Mouse (Mus musculus) gastrocnemius, adult 2 months (tissue): Measurements from ENCODE around the gene Phf10. TPM values are rescaled to one million over a fixed set of nuclear protein-coding genes. Genes with fewer than 3 reads are reported as not detected.

ENCODE experiments used
- DNase-seq: peaks from one replicate; pipeline ENCODE4 v3.0.0; 2022
- H3K27ac ChIP-seq: fragments of 200-600 bp; 2 replicates; pipeline ENCODE4 v1.8.1; 2022; ENCODE audit warnings: mild to moderate bottlenecking
- H3K4me3 ChIP-seq: fragments of 200-600 bp; 2 replicates; pipeline ENCODE4 v1.8.1; 2022; ENCODE audit warnings: mild to moderate bottlenecking, moderate library complexity
- CTCF ChIP-seq: fragments of 200-600 bp; IDR thresholded peaks from 2 replicates; pipeline ENCODE4 v1.8.1; 2022; ENCODE audit warnings: antibody characterized with exemption, mild to moderate bottlenecking, moderate library complexity
- intact Hi-C: fragments of 180-260 bp; cut with DNase I; formaldehyde crosslinking; loops from one replicate; pipeline ENCODE4 v1.15.1; 2025
- total RNA-seq, 2 experiments: library from RNA; stranded (reverse); gene quantifications; 2 replicates each; pipeline ENCODE4 v1.2.3; 2021

The Phf10 gene
- total RNA-seq, 2 experiments from 2014 or later: 46.9 to 54.2 TPM

DNA sequence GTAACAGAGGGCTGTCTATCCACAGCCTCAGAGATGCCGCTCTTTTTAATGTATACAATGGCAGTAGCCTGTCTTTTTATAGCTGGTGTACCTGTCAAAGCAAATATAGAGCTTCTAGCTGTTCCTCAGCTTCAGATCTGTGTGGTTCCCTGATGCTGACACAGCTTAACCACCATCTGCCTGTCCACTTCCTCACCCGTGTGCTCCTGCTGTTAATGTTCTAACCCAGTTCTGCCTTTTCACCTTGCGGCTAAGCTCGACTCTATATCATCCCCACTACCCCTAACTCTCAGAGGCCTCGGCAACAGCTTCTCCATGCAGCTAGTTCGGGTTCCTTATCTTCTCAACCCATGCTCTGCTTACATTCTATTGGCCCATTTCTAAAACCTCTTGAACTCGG lies 30.4 kb downstream of the Phf10 start:
- intact Hi-C loops: no loop called here
- no peak overlapping the region for H3K4me3 ChIP-seq
- no peak overlapping the region for H3K27ac ChIP-seq
- DNase-seq: no peak
- TF ChIP-seq CTCF: no peak

DNA sequence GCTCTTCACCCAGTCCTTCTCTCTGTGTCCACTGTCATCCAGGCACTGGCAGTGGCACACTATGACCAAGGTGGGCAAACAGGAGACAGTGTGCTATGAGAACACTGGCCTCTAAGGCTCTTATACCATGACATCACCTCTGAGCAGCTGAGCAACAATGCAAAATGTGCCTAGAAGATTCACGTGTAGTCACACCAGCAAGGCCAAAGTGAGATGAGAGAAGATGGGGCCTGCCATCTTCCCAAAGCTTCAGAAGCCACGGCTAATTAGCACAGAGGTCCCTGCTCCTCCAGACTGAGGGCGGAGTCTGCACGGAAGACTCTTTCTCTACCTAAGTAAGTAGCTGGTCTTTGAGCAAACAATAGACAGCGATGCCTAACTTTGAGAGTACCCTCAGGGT lies 32.4 kb downstream of the Phf10 start:
- TF ChIP-seq CTCF: no peak
- H3K27ac ChIP-seq: no peak overlapping the region
- no peak for DNase-seq
- no peak overlapping the region for H3K4me3 ChIP-seq
- intact Hi-C loops: no loop called here

DNA sequence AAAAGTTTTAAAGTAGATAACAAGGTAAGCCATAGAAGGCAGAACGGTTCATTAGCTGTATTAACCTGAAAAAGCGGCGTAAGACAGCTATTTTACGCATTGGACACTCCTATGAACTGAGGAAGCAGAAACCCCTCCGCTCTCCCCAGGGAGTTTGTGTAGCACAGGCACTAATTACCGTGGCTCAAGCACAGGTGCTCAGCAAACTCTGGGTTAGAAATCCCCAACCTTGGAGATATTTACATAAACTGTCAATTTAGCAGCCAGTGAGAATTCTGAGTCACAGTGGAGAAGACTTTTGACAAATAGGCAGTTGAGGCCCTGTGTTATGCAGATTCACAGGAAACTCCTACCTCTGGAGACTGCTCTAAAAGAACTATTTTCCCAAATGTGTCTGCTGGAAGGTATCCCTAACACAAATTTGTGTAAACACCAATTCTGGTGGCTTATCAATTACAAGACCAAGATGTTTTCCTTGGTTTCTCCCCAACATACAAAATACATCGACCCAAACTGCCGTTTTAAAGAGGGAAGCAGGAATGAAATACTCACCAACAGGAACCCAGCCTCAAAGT lies 33.3 kb downstream of the Phf10 start:
- Histone ChIP-seq H3K4me3 (no peak overlapping the region), H3K27ac (no peak overlapping the region)
- no peak for DNase-seq
- no peak for TF ChIP-seq CTCF
- intact Hi-C loops: no loop called here

DNA sequence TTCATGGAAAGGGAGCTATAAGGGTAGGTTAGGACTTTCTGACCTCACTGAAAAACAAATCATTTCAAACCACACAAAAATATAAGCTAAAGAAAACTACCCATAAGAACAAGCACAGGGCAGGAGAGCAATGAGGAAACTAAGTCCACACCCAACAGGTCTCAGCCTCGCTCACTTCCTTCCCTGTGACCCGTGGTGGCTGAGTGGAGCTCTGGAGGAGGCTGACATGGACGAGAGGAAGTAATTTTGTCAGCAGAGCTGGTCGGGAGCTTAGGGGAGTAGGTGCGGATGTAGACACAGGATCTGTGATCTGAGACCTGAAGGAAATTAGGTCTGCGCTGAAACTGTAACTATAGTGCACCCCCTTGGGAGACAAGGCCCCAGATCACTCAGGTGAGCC lies 39.5 kb downstream of the Phf10 start:
- TF ChIP-seq CTCF: no peak
- no peak overlapping the region for H3K4me3 ChIP-seq
- intact Hi-C loops: no loop called here
- H3K27ac ChIP-seq: no peak overlapping the region
- no peak for DNase-seq

DNA sequence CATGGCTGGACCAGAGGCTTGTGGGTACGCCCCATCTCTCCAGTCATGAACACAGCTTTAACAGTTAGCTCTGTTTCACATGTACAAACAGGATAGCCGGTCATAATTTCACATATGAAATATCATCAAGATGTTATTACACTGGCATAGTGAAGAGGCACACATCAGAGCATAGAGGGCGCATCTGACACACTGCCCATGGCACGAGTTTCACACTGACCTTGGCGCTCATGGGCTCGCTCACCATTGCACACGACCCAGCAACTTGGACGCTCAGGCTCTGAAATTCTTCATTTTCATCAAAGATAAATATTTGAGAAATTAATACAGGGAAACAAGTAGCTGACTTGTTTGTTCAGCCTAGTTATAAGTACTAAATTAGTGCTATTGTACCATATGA lies 43.2 kb downstream of the Phf10 start:
- intact Hi-C loops: no loop called here
- DNase-seq: no peak
- Histone ChIP-seq H3K27ac (no peak overlapping the region), H3K4me3 (no peak overlapping the region)
- TF ChIP-seq CTCF: no peak

DNA sequence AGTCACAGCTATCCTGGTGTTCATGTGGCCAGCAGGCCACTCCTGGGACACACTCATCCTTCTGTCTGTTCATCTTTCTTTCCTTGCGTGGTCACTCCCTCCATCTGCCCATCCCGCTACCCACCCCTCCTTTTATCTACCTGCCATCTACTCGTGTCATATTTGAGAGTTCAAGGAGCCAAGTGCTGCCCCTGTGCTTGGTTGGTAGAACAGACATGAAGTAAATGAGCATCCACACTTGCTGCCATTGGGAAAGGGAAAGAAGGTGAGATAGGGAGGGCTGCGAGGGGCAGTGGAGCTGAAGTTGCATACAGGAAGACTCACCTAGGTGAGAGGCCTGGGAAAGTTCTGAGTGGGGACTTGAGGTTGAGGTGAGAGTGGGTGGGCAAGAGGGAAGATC lies 46.7 kb downstream of the Phf10 start:
- H3K27ac ChIP-seq: no peak overlapping the region
- no peak overlapping the region for H3K4me3 ChIP-seq
- no peak for DNase-seq

DNA sequence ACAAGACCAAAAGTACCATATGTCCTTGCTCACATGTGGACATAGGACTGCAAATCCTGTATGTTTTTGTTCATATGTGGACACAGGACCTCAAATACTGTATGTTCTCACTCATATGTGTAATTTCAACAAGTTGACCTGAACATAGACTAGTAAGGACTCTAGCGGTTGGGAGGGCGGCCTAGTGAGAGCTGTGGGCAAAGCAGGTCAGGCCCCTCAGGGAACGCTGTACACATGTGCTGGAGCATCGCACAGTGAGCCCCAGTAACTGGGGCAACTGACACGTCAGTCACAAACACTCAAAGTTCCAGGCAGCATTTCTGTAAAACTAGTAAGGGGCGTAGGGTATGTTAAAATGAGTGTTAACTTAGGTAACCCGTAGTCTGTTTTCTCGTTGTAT lies 48.1 kb downstream of the Phf10 start:
- H3K4me3 ChIP-seq: no peak overlapping the region
- TF ChIP-seq CTCF: no peak
- intact Hi-C loops: no loop called here
- no peak overlapping the region for H3K27ac ChIP-seq
- no peak for DNase-seq

More for the DNA sequence above, 46.7 kb downstream of the Phf10 start:
- no peak for TF ChIP-seq CTCF
- intact Hi-C loops: no loop called here

DNA sequence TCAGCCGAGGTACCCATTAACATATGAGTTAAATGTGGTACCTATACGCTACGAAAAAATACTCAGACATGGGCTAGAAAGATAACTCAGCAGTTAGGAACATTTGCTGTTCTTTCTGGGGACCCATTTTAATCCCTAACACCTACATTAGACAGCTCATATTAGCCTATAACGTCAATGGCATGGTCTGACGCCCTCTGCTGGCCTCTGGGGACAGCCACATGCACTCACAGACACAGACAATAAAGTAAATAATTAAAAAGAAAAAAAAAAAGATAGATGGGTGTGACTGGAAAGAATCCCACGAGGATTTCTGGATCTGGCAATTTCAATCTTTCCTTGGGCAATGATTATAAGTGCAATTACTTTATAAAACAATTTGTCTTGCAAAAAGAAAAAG lies 48.7 kb downstream of the Phf10 start:
- intact Hi-C loops: no loop called here
- DNase-seq: no peak

DNA sequence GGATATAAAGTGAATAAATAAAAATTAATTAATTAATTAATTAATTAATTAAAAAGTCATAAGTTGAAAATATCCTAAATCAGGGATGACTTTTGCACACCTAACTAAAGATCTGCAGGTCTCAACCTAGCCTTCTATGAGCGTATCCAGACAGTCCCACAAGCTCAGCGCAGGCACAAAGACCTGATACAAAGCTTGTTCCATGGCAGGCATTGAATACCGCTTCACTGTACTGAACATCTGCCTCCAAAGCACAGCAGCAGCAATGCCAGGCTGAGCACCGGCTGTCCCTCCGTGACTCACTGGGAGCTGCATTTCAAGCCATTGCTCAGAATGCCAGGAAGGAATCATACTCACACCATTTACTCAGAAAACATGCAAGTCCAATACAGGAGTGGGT lies 50.3 kb downstream of the Phf10 start:
- H3K27ac ChIP-seq: no peak overlapping the region
- intact Hi-C loops: no loop called here
- no peak for DNase-seq

More for the DNA sequence above, 48.7 kb downstream of the Phf10 start:
- Histone ChIP-seq H3K4me3 (no peak overlapping the region), H3K27ac (no peak overlapping the region)
- TF ChIP-seq CTCF: peak; percentile 50

DNA sequence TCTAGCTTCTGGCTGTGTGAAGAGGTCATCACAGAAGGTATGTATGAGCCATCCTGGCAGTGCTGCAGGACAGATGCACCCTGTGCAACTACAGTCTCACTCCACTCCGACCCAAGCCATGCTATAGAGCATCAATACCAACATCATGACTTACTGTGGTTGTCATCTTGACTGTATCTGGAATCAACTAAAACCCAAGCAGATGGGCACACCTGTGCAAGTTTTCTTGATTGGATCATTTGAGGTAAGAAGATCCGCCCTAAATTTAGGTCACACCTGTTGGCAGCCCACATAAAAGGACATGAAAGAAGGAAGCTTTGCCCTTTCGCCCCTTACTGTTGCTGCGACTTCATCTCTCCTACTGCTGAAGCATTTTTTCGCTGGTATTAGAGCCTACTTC lies 51.7 kb downstream of the Phf10 start:
- no peak for DNase-seq
- Histone ChIP-seq H3K27ac (no peak overlapping the region), H3K4me3 (no peak overlapping the region)
- intact Hi-C loops: loop anchor here (10.0 kb wide), 2 partner anchors 215 to 675 kb away; partner anchors contain the start of gene Thbs2
- no peak for TF ChIP-seq CTCF

More for the DNA sequence above, 50.3 kb downstream of the Phf10 start:
- no peak for TF ChIP-seq CTCF
- no peak overlapping the region for H3K4me3 ChIP-seq

DNA sequence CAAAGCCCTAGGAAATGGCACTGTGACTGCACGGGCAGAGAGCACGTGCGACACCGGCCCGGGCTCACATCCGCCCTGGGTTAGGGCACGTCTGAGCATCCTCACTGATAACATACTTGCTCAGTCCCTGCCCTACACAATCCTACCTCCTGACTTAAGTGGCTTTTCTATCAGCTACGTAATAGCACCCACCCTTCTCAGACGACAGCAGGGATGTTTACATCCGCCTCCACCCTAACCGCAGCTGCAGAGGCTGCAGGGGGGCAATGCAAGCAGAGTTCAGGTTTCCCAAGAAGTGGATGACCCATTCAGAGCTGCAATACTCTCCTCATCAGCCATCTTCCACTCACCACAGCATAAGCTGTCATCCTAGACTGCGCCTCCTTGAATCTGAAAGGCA lies 53.9 kb downstream of the Phf10 start:
- no peak overlapping the region for H3K4me3 ChIP-seq
- no peak for TF ChIP-seq CTCF
- H3K27ac ChIP-seq: no peak overlapping the region
- no peak for DNase-seq
- intact Hi-C loops: loop anchor here (10.0 kb wide), 2 partner anchors 212 to 672 kb away; partner anchors contain the start of gene Thbs2

DNA sequence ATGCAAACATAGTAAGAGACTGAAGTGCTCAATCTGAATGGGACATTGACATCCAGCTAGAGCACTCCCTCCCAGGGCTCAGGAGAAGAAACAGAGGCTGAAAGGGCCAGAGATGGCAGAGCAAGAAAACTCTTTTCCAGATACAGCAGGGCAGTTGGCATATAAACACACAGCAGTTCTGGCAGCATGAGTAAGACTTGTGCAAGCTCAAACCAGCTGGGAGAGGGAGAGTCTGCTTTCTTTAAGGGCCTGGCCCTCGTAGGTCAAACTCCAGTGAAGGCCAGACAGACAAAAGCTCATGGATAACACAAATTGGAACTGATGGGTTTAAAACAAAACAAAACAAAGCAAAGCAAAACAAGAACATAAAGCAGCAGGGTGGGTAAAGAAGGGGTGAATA lies 54.5 kb downstream of the Phf10 start:
- TF ChIP-seq CTCF: no peak
- peak; percentile 24 for DNase-seq
- intact Hi-C loops: loop anchor here (10.0 kb wide), 2 partner anchors 212 to 672 kb away; partner anchors contain the start of gene Thbs2

DNA sequence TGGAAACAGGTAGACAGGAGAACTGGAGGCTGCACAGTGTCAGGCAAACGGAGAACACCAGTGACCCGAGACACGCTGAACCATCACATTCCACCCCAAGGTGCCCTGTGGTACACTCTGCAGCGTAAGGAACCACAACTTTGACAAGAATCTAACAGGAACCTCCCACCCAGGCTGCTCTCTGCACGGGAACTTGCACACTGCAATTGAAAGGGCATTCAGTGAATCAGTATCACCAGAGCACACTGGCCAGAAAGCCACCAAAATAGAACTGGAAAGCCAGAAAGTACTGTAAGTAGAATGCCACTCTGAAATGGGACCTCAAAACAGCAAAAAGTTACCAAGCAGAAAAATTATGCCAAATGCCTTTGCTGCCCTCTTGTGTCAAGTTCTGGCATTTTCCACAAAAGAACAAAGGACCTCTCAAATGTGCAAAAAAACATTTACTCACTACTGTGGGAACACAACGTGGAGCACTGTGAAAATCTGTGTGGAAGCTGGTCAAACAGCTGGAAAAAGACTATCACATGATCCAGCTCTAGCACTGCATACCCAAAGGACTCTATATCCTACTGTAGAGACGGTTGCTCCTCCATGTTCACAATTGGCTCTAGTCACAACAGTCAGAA lies 56.3 kb downstream of the Phf10 start:
- peak overlapping the region; percentile 51; the same call in 1 of the 2 replicates for H3K27ac ChIP-seq
- DNase-seq: peak; percentile 50
- intact Hi-C loops: loop anchor here (1.0 to 10.0 kb wide), 4 partner anchors 210 to 670 kb away; partner anchors contain the start of gene Thbs2
- peak; percentile 97 for TF ChIP-seq CTCF
- no peak overlapping the region for H3K4me3 ChIP-seq

More for the DNA sequence above, 54.5 kb downstream of the Phf10 start:
- no peak overlapping the region for H3K4me3 ChIP-seq
- H3K27ac ChIP-seq: peak overlapping the region; percentile 43; the same call in 1 of the 2 replicates

DNA sequence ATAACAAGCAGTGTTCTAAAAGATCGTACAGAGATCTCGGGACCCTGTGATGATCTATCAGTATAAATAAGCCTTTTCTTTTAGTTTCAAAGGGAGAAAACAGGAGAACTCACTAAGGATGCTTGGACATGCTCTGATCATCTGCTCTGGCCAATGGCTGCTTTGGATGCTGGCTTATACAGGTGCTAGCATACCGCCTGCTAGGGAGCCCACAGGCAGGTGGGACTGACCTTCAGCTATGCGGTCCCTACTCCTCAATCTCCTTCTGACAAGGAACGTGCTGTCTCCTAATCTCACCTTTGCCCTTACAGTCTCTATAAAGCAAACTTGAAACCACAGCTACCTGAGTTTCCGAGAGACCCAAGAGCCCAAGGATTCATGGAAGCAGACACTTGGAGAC lies 56.9 kb downstream of the Phf10 start:
- TF ChIP-seq CTCF: no peak
- H3K4me3 ChIP-seq: no peak overlapping the region
- intact Hi-C loops: loop anchor here (10.0 kb wide), 2 partner anchors 209 to 669 kb away; partner anchors contain the start of gene Thbs2
- H3K27ac ChIP-seq: no peak overlapping the region
- no peak for DNase-seq
